Mouse (Mus musculus) liver, embryonic 15.5 days (tissue): ENCODE measurements at regions not wholly inside any gene's neighbourhood (a gene's known extent, or its start where the extent isn't known, plus 50 kb on each side); places are given as distances from the start of the nearest gene placed in this dataset.

Source experiments
- ATAC-seq: fragments of 200-750 bp; cut with Nextera tagmentation; 2 replicates; pipeline ENCODE4 v1.8.0; 2017; ENCODE audit warnings: moderate number of reproducible peaks, mild to moderate bottlenecking, moderate library complexity; ENCODE audit not compliant: insufficient read depth
- H3K27ac ChIP-seq: fragments of 300-500 bp; sonication (generic); replicated peaks from 2 replicates; pipeline ENCODE4 v1.5.1; 2015; ENCODE audit warnings: mild to moderate bottlenecking, inconsistent platforms
- H3K27me3 ChIP-seq: fragments of 300-500 bp; sonication (generic); 2 replicates; pipeline ENCODE4 v1.6.1; 2015; ENCODE audit warnings: mild to moderate bottlenecking, inconsistent platforms
- H3K36me3 ChIP-seq: fragments of 300-500 bp; sonication (generic); replicated peaks from 2 replicates; pipeline ENCODE4 v1.6.1; 2015; ENCODE audit warnings: moderate library complexity, mild to moderate bottlenecking, inconsistent platforms
- H3K4me1 ChIP-seq: fragments of 300-500 bp; sonication (generic); replicated peaks from 2 replicates; pipeline ENCODE4 v1.6.1; 2015; ENCODE audit warnings: inconsistent platforms
- H3K4me2 ChIP-seq: fragments of 300-500 bp; sonication (generic); 2 replicates; pipeline ENCODE4 v1.6.1; 2015; ENCODE audit warnings: moderate library complexity, mild to moderate bottlenecking, inconsistent platforms
- H3K4me3 ChIP-seq: fragments of 300-500 bp; sonication (generic); replicated peaks from 2 replicates; pipeline ENCODE4 v1.5.1; 2015; ENCODE audit warnings: mild to moderate bottlenecking, inconsistent platforms
- H3K9ac ChIP-seq: fragments of 300-500 bp; sonication (generic); 2 replicates; pipeline ENCODE4 v1.6.1; 2015; ENCODE audit warnings: moderate library complexity, mild to moderate bottlenecking, inconsistent platforms
- H3K9me3 ChIP-seq: fragments of 300-500 bp; sonication (generic); replicated peaks from 2 replicates; pipeline ENCODE4 v1.6.1; 2016; ENCODE audit warnings: inconsistent platforms
- WGBS: fragments of 180-500 bp; shearing (Covaris S2); methylation state at CpG from one replicate; pipeline ENCODE4 v1.1.7; 2015; ENCODE audit warnings: mixed read lengths; ENCODE audit not compliant: insufficient replicate concordance; 5-methylcytosine and 5-hydroxymethylcytosine counted together

DNA sequence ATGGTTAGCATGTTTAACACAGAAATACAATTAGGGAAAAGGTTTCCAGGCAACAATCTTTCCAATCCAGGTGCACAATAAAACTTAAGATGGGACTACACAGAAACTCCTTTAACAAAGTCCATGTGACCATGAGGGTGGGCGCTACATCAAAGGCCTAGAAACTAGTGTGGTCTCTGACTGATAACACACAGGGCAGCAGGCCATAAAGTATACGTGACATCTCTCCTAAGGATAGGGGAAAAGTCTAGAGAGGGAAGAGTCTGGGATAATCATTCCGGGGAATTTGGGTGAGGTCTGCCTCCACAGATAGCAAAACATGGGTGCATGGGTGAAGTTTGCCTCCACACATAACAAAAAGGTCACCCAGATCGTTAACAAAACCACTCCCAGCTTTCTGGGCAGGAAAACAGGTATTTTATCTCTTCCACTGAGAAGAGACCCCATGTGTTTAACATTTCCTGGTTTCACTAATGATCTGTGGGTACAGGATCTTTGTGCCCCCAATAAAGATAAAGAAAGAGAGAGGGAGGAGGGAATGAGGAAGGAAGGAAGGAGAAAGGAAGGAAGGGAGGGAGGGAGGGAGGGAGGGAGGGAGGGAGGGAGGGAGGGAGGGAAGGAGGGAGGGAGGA is 402.0 kb upstream of the Gm10131 start:
- H3K4me1 ChIP-seq, result no peaks in the 10 kb centered on the region
- no peak overlapping the region for H3K9ac ChIP-seq
- no peaks in the 10 kb centered on the region for H3K27me3 ChIP-seq
- H3K4me3 ChIP-seq, result no peak overlapping the region
- H3K4me2 ChIP-seq, result no peak overlapping the region
- 46% methylated on average over 4 of the region's 4 CpGs for WGBS
- no peaks in the 10 kb centered on the region for H3K36me3 ChIP-seq
- no peak for ATAC-seq
- H3K27ac ChIP-seq, result no peak overlapping the region
- no peaks in the 10 kb centered on the region for H3K9me3 ChIP-seq

DNA sequence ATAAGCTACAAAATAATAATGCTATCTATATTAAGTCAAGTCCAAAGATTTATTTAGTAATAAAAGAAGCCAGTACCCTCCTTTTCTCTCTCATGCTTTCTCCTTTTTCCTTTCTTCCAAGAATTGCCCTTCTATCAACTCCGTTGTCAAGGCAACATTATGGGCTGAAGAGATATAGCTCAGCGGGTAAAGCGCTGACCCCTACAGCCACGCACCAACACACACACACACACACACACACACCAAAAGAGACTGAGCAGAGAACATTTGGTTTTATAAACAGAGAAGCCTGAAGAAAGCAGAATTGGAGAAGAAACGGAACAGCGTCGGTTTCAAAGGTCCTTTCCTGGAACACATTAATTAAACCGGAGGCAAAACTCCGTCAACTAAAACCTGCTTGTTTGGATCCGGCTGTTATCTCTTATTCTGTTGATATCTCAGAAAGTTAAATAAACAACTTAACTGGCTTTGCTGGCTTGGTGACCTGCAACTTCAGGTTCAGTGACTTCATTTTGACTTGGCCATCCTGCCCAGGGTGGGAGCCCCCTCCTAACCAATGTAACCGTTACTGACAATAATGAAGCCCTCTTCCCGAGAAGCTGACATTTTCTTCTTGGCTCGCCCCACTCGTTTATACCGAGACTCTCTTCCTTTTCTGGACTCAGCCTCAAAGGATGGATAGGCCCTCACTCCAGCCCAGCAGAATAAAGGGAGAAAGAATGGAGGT is 394.5 kb upstream of the Gm10131 start:
- Histone ChIP-seq H3K4me2 (no peak overlapping the region), H3K9ac (no peak overlapping the region), H3K27me3 (no peaks in the 10 kb centered on the region), H3K9me3 (no peaks in the 10 kb centered on the region), H3K27ac (no peak overlapping the region), H3K4me3 (no peak overlapping the region), H3K36me3 (no peaks in the 10 kb centered on the region), H3K4me1 (no peaks in the 10 kb centered on the region)
- no peak for ATAC-seq
- 61% methylated on average over 15 of the region's 15 CpGs for WGBS

DNA sequence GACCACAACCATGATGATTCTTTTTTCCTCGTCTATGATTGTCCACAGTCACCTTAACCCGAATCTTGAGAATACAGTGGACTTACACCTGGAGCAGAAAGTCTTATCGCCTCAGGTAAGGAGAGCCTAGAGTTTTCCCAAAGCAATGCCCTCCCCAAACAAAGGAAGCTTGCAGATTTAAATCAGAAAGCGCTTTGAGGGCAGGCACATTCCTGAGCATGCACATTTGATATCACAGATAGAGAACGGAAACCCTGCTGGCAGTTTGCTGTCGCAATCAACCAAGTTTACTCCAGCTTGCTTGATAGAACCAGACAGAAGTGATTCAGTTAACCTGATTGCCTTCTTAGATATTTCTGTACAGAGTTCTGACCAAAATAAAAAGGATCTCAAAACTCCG is 393.6 kb upstream of the Gm10131 start:
- 62% methylated on average over 7 of the region's 7 CpGs for WGBS
- Histone ChIP-seq H3K4me3 (no peak overlapping the region), H3K27ac (no peak overlapping the region), H3K36me3 (no peaks in the 10 kb centered on the region), H3K4me1 (no peaks in the 10 kb centered on the region), H3K27me3 (no peaks in the 10 kb centered on the region), H3K4me2 (no peak overlapping the region), H3K9ac (no peak overlapping the region), H3K9me3 (no peaks in the 10 kb centered on the region)
- ATAC-seq, result no peak

DNA sequence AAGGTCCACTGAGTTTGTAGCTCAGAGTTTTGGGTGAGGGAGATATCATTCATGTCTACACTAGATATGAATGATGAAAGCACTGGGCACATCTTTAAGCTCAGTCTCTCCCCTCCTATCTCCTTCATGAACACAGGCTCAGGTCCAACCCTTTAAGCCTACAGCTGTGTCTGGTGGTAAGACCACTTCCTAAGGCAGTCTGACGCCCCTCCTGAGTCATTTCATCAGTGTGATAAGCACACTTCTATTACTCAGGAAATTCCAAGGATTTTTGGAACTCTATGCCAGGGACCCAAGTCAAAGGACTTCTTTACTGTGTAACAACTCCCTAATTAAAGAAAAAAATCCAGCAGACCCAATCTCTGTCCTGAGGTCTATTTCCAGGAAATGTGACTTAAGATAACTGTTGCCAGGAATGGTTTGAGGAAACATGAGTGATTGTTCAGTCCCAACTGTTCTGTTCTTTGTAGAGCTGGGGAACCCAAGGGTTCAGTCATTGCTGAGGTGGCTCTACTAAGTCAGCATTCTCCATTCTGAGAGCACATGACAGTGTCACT is 391.1 kb upstream of the Gm10131 start:
- Histone ChIP-seq H3K36me3 (no peaks in the 10 kb centered on the region), H3K4me1 (no peaks in the 10 kb centered on the region), H3K4me2 (no peak overlapping the region), H3K27ac (no peak overlapping the region), H3K9ac (no peak overlapping the region), H3K27me3 (no peaks in the 10 kb centered on the region), H3K4me3 (no peak overlapping the region), H3K9me3 (no peaks in the 10 kb centered on the region)
- 38% methylated on average over 1 of the region's 1 CpGs for WGBS
- ATAC-seq, result no peak

DNA sequence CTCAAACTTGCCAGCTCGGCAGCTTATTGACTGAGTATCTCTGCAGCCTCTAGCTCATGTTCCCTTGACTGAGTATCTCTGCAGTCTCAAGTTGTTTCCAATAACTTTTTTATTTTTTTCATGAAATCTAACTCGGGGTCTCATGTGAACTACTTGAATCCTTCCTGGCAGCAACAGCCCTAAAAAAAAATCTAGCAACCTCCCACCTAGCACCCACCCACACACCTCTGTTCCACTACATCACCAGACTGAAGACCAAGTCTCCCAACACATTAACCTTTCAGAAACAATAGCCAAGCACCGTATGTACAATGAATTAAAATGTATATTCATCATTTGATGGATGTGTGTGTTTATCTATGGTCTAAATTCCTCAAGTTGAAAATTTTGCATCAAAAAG is 387.7 kb upstream of the Gm10131 start:
- Histone ChIP-seq H3K27ac (no peak overlapping the region), H3K4me1 (no peaks in the 10 kb centered on the region), H3K9me3 (no peaks in the 10 kb centered on the region), H3K36me3 (no peaks in the 10 kb centered on the region), H3K9ac (no peak overlapping the region), H3K27me3 (no peaks in the 10 kb centered on the region), H3K4me3 (no peak overlapping the region), H3K4me2 (no peak overlapping the region)
- 55% methylated on average over 3 of the region's 3 CpGs for WGBS
- no peak for ATAC-seq

DNA sequence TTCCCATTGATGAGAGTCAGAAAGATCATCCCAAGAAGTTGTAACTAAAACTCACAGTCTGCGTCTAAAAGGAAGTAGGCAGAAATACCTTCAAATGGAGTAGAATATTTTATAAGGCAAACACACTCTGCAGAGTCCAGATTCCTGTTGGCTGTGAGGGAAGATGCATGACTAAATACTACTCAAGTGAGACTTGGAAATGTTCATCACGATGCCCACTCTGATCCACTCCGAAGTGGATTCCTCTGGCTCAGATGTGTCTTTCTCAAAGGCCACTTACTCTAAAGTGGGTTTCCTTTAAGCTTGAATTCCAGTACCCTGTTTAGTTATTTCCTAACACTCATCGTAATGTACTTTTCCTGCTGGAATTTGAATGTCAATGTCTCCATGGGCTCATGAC is 385.2 kb upstream of the Gm10131 start:
- Histone ChIP-seq H3K9me3 (no peaks in the 10 kb centered on the region), H3K4me3 (no peak overlapping the region), H3K27me3 (no peaks in the 10 kb centered on the region), H3K9ac (no peak overlapping the region), H3K4me2 (no peak overlapping the region), H3K4me1 (no peaks in the 10 kb centered on the region), H3K36me3 (no peaks in the 10 kb centered on the region), H3K27ac (no peak overlapping the region)
- no peak for ATAC-seq
- WGBS, result 67% methylated on average over 4 of the region's 4 CpGs

DNA sequence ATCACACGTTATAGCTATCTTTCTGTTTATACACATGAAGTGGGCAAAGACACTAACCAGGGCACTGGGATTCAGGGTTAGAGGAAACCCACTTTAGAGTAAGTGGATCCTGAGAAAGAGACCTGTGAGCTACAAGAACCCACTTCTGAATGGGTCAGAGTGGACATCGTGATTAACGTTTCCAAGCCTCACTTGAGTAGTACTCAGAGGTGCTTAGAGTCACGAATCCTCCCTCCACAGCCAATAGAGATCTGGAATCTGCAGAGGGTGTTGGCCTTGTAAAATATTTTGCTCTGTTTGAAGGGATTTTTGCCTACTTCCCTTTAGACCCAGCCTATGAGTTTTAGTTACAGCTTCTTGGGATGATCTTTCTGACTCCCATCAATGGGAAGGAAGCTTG is 384.4 kb upstream of the Gm10131 start:
- H3K4me3 ChIP-seq, result no peak overlapping the region
- 60% methylated on average over 4 of the region's 4 CpGs for whole genome bisulfite sequencing
- no peaks in the 10 kb centered on the region for H3K4me1 ChIP-seq
- H3K27me3 ChIP-seq, result no peaks in the 10 kb centered on the region
- ATAC-seq, result no peak
- no peak overlapping the region for H3K4me2 ChIP-seq
- no peaks in the 10 kb centered on the region for H3K36me3 ChIP-seq
- no peak overlapping the region for H3K27ac ChIP-seq
- H3K9ac ChIP-seq, result no peak overlapping the region
- no peaks in the 10 kb centered on the region for H3K9me3 ChIP-seq

DNA sequence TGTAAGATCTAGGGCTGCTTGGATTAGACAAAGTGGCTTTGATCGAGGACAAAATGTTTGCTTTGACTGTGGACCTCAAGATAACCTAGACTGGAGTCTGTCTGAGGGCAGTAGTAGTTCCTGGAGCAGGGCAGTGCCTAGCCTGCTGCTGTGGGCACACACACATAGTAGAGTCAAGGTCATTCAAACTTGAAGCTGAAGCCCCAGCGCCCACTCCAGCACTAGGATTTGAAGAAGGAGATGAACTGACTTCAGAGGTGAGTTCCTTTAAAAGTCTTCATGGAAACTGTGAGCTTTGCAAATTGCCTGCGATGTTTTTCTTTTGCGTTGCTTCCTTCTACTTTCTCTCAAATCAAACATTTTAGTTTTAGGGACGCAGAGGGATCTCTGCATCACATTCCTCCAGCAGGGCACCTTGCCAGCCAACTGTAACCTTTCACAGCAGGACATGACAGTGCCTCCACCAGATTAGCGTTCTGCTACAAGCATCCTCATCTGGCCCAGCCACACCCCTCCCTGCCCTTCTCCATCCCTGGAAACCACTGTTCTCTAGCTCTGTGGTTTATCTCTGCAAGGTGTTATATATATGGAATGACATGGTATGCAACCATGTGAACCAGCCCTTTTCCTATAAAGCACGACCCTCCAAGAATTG is 377.3 kb upstream of the Gm10131 start:
- Histone ChIP-seq H3K9ac (no peak overlapping the region), H3K27ac (no peak overlapping the region), H3K4me1 (no peaks in the 10 kb centered on the region), H3K36me3 (no peaks in the 10 kb centered on the region), H3K4me3 (no peak overlapping the region), H3K27me3 (no peaks in the 10 kb centered on the region), H3K4me2 (no peak overlapping the region), H3K9me3 (no peaks in the 10 kb centered on the region)
- ATAC-seq, result no peak
- WGBS, result 52% methylated on average over 7 of the region's 7 CpGs

DNA sequence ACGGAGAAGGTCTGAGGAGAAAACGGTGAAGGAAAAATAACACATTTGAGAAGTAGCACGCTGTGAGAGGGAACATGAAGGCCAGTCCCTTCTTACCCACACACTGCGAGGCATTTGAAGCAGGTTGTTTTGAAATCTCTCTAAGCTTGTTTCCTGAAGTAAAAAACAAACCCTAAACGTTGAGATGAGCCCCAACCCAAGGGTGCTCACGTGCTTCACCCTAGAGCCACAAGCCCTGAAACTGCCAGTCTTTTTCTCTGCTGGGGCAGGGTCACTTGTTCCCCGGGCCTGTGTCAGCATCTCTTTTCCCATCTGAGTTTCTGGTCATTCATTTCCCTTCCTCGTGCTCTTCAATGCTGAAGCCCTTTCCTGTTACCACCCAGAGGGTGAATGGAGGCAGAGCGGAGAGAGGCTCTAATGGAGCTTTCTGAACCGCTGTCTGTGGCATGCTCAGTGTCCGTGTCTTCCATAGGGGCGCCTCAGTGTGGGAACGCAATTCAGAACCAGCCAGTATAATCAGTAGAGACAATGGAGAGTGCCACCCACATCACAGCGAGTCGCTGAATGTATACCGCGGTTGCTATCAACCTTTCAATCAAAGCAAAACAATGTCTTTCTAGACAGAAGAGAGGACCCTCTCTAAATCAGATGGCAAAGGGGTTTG is 375.0 kb upstream of the Gm10131 start:
- no peaks in the 10 kb centered on the region for H3K27me3 ChIP-seq
- WGBS, result 48% methylated on average over 17 of the region's 17 CpGs
- no peaks in the 10 kb centered on the region for H3K9me3 ChIP-seq
- H3K4me1 ChIP-seq, result no peaks in the 10 kb centered on the region
- H3K9ac ChIP-seq, result no peak overlapping the region
- no peaks in the 10 kb centered on the region for H3K36me3 ChIP-seq
- H3K4me2 ChIP-seq, result no peak overlapping the region
- ATAC-seq, result no peak
- H3K4me3 ChIP-seq, result no peak overlapping the region
- H3K27ac ChIP-seq, result no peak overlapping the region

DNA sequence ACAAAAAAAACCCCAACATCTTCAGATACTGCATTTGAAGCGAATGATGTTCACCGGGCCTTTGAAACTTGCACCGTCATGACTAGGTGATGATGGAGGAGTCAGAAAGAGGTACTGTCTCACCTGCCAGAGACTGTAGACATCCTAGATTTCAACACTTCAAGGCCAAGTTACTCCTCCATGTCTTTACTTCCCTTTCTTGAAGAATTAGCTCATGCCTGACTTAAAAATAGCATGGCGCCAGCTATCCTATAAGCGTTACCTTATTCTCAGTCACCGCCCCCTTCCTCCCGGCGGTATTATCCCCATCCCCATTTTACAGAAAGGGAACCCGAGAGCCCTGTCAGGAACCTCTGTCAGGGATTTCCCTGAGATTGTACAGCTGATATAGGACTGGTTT is 374.4 kb upstream of the Gm10131 start:
- no peaks in the 10 kb centered on the region for H3K36me3 ChIP-seq
- no peak overlapping the region for H3K27ac ChIP-seq
- H3K4me2 ChIP-seq, result no peak overlapping the region
- WGBS, result 64% methylated on average over 9 of the region's 9 CpGs
- H3K9ac ChIP-seq, result no peak overlapping the region
- no peak overlapping the region for H3K4me3 ChIP-seq
- no peaks in the 10 kb centered on the region for H3K9me3 ChIP-seq
- H3K27me3 ChIP-seq, result no peaks in the 10 kb centered on the region
- no peaks in the 10 kb centered on the region for H3K4me1 ChIP-seq
- ATAC-seq, result no peak

DNA sequence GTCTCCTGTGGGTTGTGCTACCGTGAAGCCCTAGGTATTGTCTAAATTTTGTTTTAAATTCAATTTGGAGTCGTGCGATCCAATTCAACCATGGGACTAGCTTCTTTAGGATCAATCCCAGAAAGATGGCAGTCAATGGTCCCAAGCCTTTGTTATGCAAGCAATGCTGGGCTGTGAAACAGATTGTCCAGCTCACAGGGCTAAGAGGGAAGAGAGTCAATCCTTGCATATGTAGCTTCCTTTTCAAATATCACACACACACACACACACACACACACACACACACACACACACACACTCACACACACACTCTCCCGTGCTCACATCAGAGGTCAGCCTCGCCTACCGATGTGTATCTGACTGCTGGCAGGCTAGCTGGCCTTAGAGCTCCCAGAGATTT is 373.8 kb upstream of the Gm10131 start:
- no peak for ATAC-seq
- H3K4me3 ChIP-seq, result no peak overlapping the region
- no peaks in the 10 kb centered on the region for H3K9me3 ChIP-seq
- no peaks in the 10 kb centered on the region for H3K27me3 ChIP-seq
- no peak overlapping the region for H3K27ac ChIP-seq
- no peaks in the 10 kb centered on the region for H3K4me1 ChIP-seq
- no peak overlapping the region for H3K4me2 ChIP-seq
- 66% methylated on average over 6 of the region's 6 CpGs for WGBS
- H3K9ac ChIP-seq, result no peak overlapping the region
- no peaks in the 10 kb centered on the region for H3K36me3 ChIP-seq
